Mouse (Mus musculus): ENCODE measurements at regions not wholly inside any gene's neighbourhood (a gene's known extent, or its start where the extent isn't known, plus 50 kb on each side); places are given as distances from the start of the nearest gene placed in this dataset.

DNA sequence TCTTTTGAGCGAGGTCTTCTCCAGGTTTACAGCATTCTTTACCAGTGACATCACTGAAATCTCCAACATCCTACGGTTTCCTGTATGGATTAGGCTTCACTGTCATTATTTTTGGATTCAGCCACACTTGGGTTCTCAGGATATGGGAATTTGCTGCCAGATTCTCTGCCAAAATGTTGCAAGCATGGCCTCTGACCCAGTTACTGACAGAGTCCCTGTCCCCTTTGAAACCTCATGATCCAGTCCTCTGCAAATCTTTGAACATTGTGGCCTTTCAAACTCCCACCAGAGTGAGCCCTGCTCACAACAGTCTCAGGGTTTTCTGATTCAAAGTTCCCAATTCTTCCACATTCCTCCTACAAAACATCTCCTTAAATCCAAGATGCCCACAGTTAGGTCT is 118.9 kb downstream of the Dyrk2 start:
- TF ChIP-seq POLR2A (IDR thresholded peaks at IDR 0.05; ENCODE audit: low read depth, low read length), result no peak
- no peak for TF ChIP-seq CTCF (IDR thresholded peaks at IDR 0.05; ENCODE audit: extremely low read depth, insufficient read depth, insufficient read length, insufficient replicate concordance)
